Mouse (Mus musculus): ENCODE measurements at regions not wholly inside any gene's neighbourhood (a gene's known extent, or its start where the extent isn't known, plus 50 kb on each side); places are given as distances from the start of the nearest gene placed in this dataset.

DNA sequence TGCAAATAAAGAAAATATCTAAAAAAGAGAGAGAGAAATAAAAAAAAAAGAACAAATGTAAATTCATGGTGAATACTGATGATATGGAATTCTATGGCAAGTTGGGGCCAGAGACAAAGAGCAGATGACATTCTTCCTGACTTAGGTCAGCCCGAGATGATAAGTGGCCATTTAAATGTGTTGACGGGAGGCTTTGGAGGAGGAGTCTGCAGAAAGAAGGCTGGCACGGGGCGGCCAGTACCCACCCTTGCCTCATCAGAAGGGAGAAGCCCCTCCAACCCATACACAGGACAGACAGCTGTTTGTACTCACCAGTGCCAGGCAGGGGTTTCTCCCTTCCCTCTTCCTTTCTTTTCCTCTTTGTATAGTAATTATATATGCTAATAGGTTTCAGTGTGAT lies 108.0 kb upstream of the Rcn1 start:
- no peak for TF ChIP-seq CTCF (IDR thresholded peaks at IDR 0.05; ENCODE audit: control insufficient read depth, insufficient read depth, insufficient replicate concordance, low read depth, low read length)
- no peak for TF ChIP-seq POLR2A (IDR thresholded peaks at IDR 0.05; ENCODE audit: control insufficient read depth, low read depth, low read length)
